Mouse (Mus musculus): ENCODE data around the gene Scml4.

DNA sequence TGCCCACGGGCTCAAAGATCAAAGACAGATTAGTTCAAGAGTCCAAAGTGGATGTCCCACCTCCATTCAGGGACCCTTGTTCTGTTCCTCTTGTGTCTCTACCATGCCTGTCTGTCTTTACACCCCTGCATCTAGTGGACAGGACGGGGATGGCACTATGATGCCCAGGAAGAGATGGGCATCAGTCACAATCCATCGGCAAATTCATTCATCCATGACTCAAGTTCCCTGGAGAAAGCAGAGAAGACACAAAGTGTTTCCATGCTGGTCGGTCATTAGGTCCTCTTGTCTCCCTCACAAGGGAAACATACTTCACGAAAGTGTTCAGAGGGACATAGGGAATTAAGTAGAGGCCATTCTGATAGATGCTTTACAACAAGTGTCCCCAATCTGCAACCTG, 87.2 kb downstream of the Scml4 start:
- no peak for TF ChIP-seq CTCF (IDR thresholded peaks at IDR 0.05; ENCODE audit: borderline replicate concordance, control insufficient read depth, extremely low read depth, insufficient read depth, low read length, poor library complexity)
- TF ChIP-seq POLR2A (IDR thresholded peaks at IDR 0.05; ENCODE audit: control insufficient read depth, extremely low read depth, insufficient read depth, low read length, poor library complexity), result no peak
